Mouse (Mus musculus): ENCODE measurements around the gene Tsga10ip. TPM values are rescaled to one million over a fixed set of nuclear protein-coding genes. Genes with fewer than 3 reads are reported as not detected.

Tsga10ip gene
- total and polyA plus RNA-seq, 3 experiments, result 0.87 to 0.89 TPM; not detected in 1

DNA sequence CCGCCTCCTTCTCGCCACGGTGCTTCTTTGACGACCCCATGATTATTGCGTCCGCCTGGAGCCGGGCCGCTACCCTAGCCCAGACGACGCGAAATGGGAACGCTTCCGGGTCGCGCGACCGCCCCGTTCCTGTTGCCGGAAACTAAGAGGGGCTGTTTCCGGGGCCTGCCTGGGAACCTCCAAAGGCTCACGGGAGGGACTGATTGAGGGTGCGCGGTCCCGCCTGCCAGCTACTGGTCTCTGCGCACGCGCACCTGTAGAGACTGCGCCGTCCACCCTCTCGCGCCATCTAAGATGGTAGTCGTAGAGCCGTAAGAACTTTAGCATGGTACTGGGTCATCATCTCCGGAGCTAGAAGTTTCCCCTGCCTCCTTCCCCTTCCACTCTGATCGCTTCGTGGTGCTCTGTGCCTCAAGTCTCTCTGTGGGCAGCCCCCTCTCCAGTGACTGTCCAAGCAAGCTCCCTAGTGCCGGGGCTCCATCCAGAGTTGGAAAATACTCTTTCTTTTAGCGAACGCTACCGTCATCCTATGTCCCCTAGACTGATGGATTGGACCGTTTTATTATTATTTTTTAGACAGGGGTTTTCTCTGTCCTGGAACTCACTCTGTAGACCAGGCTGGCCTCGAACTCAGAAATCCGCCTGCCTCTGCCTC, 13.6 kb downstream of the Tsga10ip start, which contains the start of gene Sart1:
Sart1 (minus strand) TSS at position 116 of the 655 bp plus-strand sequence.
- TF ChIP-seq USF1 (IDR thresholded peaks at IDR 0.05; ENCODE audit: low read depth, low read length), result no peak
- TF ChIP-seq RAD21 (IDR thresholded peaks at IDR 0.05; ENCODE audit: low read depth, low read length), result no peak
- TF ChIP-seq MXI1 (IDR thresholded peaks at IDR 0.05; ENCODE audit: low read depth, low read length), result peak; percentile 64; the same call in 1 of the 2 replicates
- TF ChIP-seq GABPA (IDR thresholded peaks at IDR 0.05; ENCODE audit: insufficient replicate concordance, low read depth, low read length), result no peak; the same call in 1 of the 2 replicates
- TF ChIP-seq SIN3A (IDR thresholded peaks at IDR 0.05; ENCODE audit: low read length), result peak; percentile 93
- TF ChIP-seq POLR2A (IDR thresholded peaks at IDR 0.05; ENCODE audit: low read depth, low read length), result peak; percentile 94
- TF ChIP-seq ZC3H11A (IDR thresholded peaks at IDR 0.05; ENCODE audit: low read depth, low read length), result no peak
- TF ChIP-seq NELFE (IDR thresholded peaks at IDR 0.05; ENCODE audit: low read depth, low read length), result peak; percentile 90
- TF ChIP-seq PAX5 (IDR thresholded peaks at IDR 0.05; ENCODE audit: low read length), result no peak
- no peak for TF ChIP-seq MAFK (IDR thresholded peaks at IDR 0.05; ENCODE audit: insufficient replicate concordance, low read length)
- TF ChIP-seq ELF1 (IDR thresholded peaks at IDR 0.05; ENCODE audit: low read depth, low read length), result peak; percentile 98
- TF ChIP-seq IRF4 (IDR thresholded peaks at IDR 0.05; ENCODE audit: low read depth, low read length), result no peak; the same call in 1 of the 2 replicates
- peak; percentile 39; the same call in 1 of the 2 replicates for TF ChIP-seq BHLHE40 (IDR thresholded peaks at IDR 0.05; ENCODE audit: low read depth, low read length)
- no peak for TF ChIP-seq EP300 (IDR thresholded peaks at IDR 0.05; ENCODE audit: low read length)
- TF ChIP-seq TBP (conservative IDR thresholded peaks at IDR 0.05; ENCODE audit: low read depth, low read length), result peak; percentile 90
- TF ChIP-seq MAX (IDR thresholded peaks at IDR 0.05; ENCODE audit: low read length), result no peak; the same call in 1 of the 2 replicates
- TF ChIP-seq ZMIZ1 (IDR thresholded peaks at IDR 0.05; ENCODE audit: low read depth, low read length), result peak; percentile 83
- peak; percentile 90 for TF ChIP-seq KAT2A (IDR thresholded peaks at IDR 0.05; ENCODE audit: insufficient replicate concordance, low read length)
- TF ChIP-seq MAZ (IDR thresholded peaks at IDR 0.05; ENCODE audit: low read depth, low read length), result peak; percentile 49; the same call in 1 of the 2 replicates
- TF ChIP-seq CTCF (conservative IDR thresholded peaks at IDR 0.05 in 1 of 2, IDR thresholded peaks at IDR 0.05 in 1 of 2; ENCODE audit: low read depth in 2 of 2, low read length in 2 of 2), result no peak
- peak; percentile 36; the same call in 1 of the 2 replicates for TF ChIP-seq CHD2 (IDR thresholded peaks at IDR 0.05; ENCODE audit: low read length)
- peak; percentile 93 for TF ChIP-seq HCFC1 (IDR thresholded peaks at IDR 0.05; ENCODE audit: low read depth, low read length)
- no peak for TF ChIP-seq JUND (conservative IDR thresholded peaks at IDR 0.05; ENCODE audit: low read depth, low read length)
- TF ChIP-seq POLR2AphosphoS2 (IDR thresholded peaks at IDR 0.05; ENCODE audit: low read depth, low read length), result peak; percentile 84; the same call in 1 of the 2 replicates
- 0 out of 2 replicates have a peak, but pooled peaks have one; percentile 42 for TF ChIP-seq MYC (IDR thresholded peaks at IDR 0.05; ENCODE audit: low read depth, low read length)
- TF ChIP-seq SMC3 (IDR thresholded peaks at IDR 0.05; ENCODE audit: low read depth, low read length), result no peak
- no peak for TF ChIP-seq USF2 (conservative IDR thresholded peaks at IDR 0.05; ENCODE audit: low read depth, low read length)
- no peak for TF ChIP-seq ZKSCAN1 (IDR thresholded peaks at IDR 0.05; ENCODE audit: borderline replicate concordance, low read depth, low read length)
- TF ChIP-seq MEF2A (IDR thresholded peaks at IDR 0.05; ENCODE audit: borderline replicate concordance, low read depth, low read length), result 0 out of 2 replicates have a peak, but pooled peaks have one; percentile 46
- TF ChIP-seq ZNF384 (IDR thresholded peaks at IDR 0.05; ENCODE audit: low read depth, low read length), result no peak
- TF ChIP-seq UBTF (IDR thresholded peaks at IDR 0.05; ENCODE audit: low read depth, low read length), result no peak
- no peak for TF ChIP-seq RCOR1 (conservative IDR thresholded peaks at IDR 0.05; ENCODE audit: low read depth, low read length)
- no peak for TF ChIP-seq ETS1 (conservative IDR thresholded peaks at IDR 0.05; ENCODE audit: low read depth, low read length)
- TF ChIP-seq TCF12 (IDR thresholded peaks at IDR 0.05; ENCODE audit: low read depth, low read length), result peak; percentile 96
- TF ChIP-seq CHD1 (IDR thresholded peaks at IDR 0.05; ENCODE audit: low read depth, low read length), result no peak; the same call in 1 of the 2 replicates
- no peak for TF ChIP-seq JUN (IDR thresholded peaks at IDR 0.05; ENCODE audit: insufficient read depth, low read depth, low read length)
- peak; percentile 97 for TF ChIP-seq NRF1 (IDR thresholded peaks at IDR 0.05; ENCODE audit: low read depth, low read length)
- TF ChIP-seq E2F4 (IDR thresholded peaks at IDR 0.05; ENCODE audit: insufficient replicate concordance, low read depth, low read length), result no peak
- Histone ChIP-seq H3K4me2 (ENCODE audit: insufficient read depth, low read depth, poor library complexity, severe bottlenecking) (peak within 1 kb of the TSS; percentile 80), H3K4me1 (ENCODE audit: control insufficient read depth in 1 of 2, insufficient read depth in 2 of 2) (peaks cover 5 to 39% of the 10 kb centered on the region in 2 experiments), H3K79me2 (replicated peaks; ENCODE audit: control insufficient read depth, extremely low read depth, insufficient read depth, poor library complexity, severe bottlenecking) (peaks cover 28% of the 10 kb centered on the region), H3K4me3 (replicated peaks in 1 of 3; ENCODE audit: low read depth in 2 of 3, low read length in 2 of 3, poor library complexity in 1 of 3) (peak within 1 kb of the TSS; percentile 91 to 94 (median 92)), H3K9me3 (replicated peaks; ENCODE audit: low read length) (no peaks in the 10 kb centered on the region), H3K9ac (ENCODE audit: insufficient read depth, low read depth) (peak within 1 kb of the TSS; percentile 96), H3K27me3 (replicated peaks) (no peaks in the 10 kb centered on the region), H3K36me3 (replicated peaks in 1 of 2; ENCODE audit: control insufficient read depth in 1 of 2, insufficient read depth in 1 of 2, low read length in 1 of 2) (peaks cover 20 to 40% of the 10 kb centered on the region in 2 experiments), H3K27ac (ENCODE audit: insufficient read depth, low read depth) (peak within 1 kb of the TSS; percentile 78)
- in situ Hi-C loops (cut with MboI; ENCODE audit: low pct_ligation_motif_present, low pct_unique_long_range_greater_than_20kb, low sequenced_read_pairs), result no loop called here
- DNase-seq (ENCODE audit: extremely low read depth), result peak; percentile 97
- dilution Hi-C loops (cut with MboI; ENCODE audit: extremely low pct_ligation_motif_present, extremely low pct_unique_long_range_greater_than_20kb, low sequenced_read_pairs), result no loop called here

Data from CH12.LX (cell line).